Mouse (Mus musculus) CH12.LX (cell line): ENCODE measurements around the gene Fam172a. TPM values are rescaled to one million over a fixed set of nuclear protein-coding genes. Genes with fewer than 3 reads are reported as not detected.

ENCODE experiments used
- DNase-seq: peaks from one replicate; pipeline ENCODE4 v3.0.0-alpha.2; 2013; ENCODE audit errors: extremely low read depth
- H3K27ac ChIP-seq: 2 replicates; pipeline ENCODE4 v1.5.1; 2012; ENCODE audit warnings: low read depth, mild to moderate bottlenecking, control low read depth, moderate library complexity; ENCODE audit not compliant: insufficient read depth
- H3K27me3 ChIP-seq: replicated peaks from 2 replicates; pipeline ENCODE3; 2012; ENCODE audit warnings: inconsistent platforms
- H3K36me3 ChIP-seq, 2 experiments: replicated peaks in 1 of 2; 2 replicates each; pipeline versions ENCODE3 to v1.6.1; 2012; ENCODE audit warnings: inconsistent platforms in 1 of 2, low read length in 1 of 2, mild to moderate bottlenecking in 1 of 2, mixed read lengths in 1 of 2, moderate library complexity in 1 of 2; ENCODE audit not compliant: control insufficient read depth in 1 of 2, insufficient read depth in 1 of 2
- H3K4me1 ChIP-seq, 2 experiments: 2 replicates each; pipeline ENCODE4 v1.6.1; 2012; ENCODE audit warnings: inconsistent platforms in 1 of 2, moderate library complexity in 1 of 2; ENCODE audit not compliant: insufficient read depth in 2 of 2, control insufficient read depth in 1 of 2
- H3K4me2 ChIP-seq: 2 replicates; pipeline ENCODE4 v1.6.1; 2012; ENCODE audit warnings: low read depth, mild to moderate bottlenecking, control low read depth; ENCODE audit not compliant: poor library complexity, insufficient read depth, severe bottlenecking
- H3K4me3 ChIP-seq, 3 experiments: fragments of 150-350 bp in 1 of 3; sonication (generic) in 1 of 3; replicated peaks in 1 of 3; 2 replicates each; pipeline versions ENCODE3 to v1.5.1; 2011 to 2012; ENCODE audit warnings: low read depth in 2 of 3, low read length in 2 of 3, mild to moderate bottlenecking in 2 of 3, moderate library complexity in 2 of 3, control low read depth in 1 of 3, improper control_type of control experiment in 1 of 3, inconsistent platforms in 1 of 3, mixed read lengths in 1 of 3; ENCODE audit not compliant: poor library complexity in 1 of 3
- H3K79me2 ChIP-seq: replicated peaks from 2 replicates; pipeline ENCODE4 v1.6.1; 2012; ENCODE audit warnings: mild to moderate bottlenecking, moderate library complexity; ENCODE audit not compliant: control insufficient read depth, poor library complexity, insufficient read depth, severe bottlenecking; ENCODE audit errors: extremely low read depth
- H3K9ac ChIP-seq: 2 replicates; pipeline ENCODE4 v1.6.1; 2012; ENCODE audit warnings: low read depth, mild to moderate bottlenecking, control low read depth, moderate library complexity; ENCODE audit not compliant: insufficient read depth
- H3K9me3 ChIP-seq: replicated peaks from 2 replicates; pipeline ENCODE3; 2012; ENCODE audit warnings: low read length, inconsistent platforms, mixed read lengths
- CHD2 ChIP-seq: IDR thresholded peaks from 2 replicates; pipeline ENCODE4 v1.6.1; 2011; ENCODE audit warnings: low read length, improper control_type of control experiment
- ELF1 ChIP-seq: IDR thresholded peaks from 2 replicates; pipeline ENCODE4 v1.6.1; 2014; ENCODE audit warnings: low read depth, mild to moderate bottlenecking, inconsistent platforms, low read length, improper control_type of control experiment
- EP300 ChIP-seq: IDR thresholded peaks from 2 replicates; pipeline ENCODE4 v1.6.1; 2011; ENCODE audit warnings: low read length, improper control_type of control experiment
- ETS1 ChIP-seq: conservative IDR thresholded peaks from 2 replicates; pipeline ENCODE4 v1.6.1; 2012; ENCODE audit warnings: low read depth, mild to moderate bottlenecking, inconsistent platforms, low read length, improper control_type of control experiment, moderate library complexity
- MXI1 ChIP-seq: IDR thresholded peaks from 2 replicates; pipeline ENCODE4 v1.6.1; 2011; ENCODE audit warnings: mild to moderate bottlenecking, low read depth, low read length, improper control_type of control experiment
- MYC ChIP-seq: IDR thresholded peaks from 2 replicates; pipeline ENCODE4 v1.6.1; 2011; ENCODE audit warnings: low read depth, mild to moderate bottlenecking, improper control_type of control experiment, low read length
- NRF1 ChIP-seq: IDR thresholded peaks from 2 replicates; pipeline ENCODE4 v1.6.1; 2014; ENCODE audit warnings: low read depth, mild to moderate bottlenecking, inconsistent platforms, low read length, improper control_type of control experiment, moderate library complexity
- PAX5 ChIP-seq: IDR thresholded peaks from 2 replicates; pipeline ENCODE4 v1.6.1; 2012; ENCODE audit warnings: low read length, inconsistent platforms, mixed read lengths
- TCF12 ChIP-seq: IDR thresholded peaks from 2 replicates; pipeline ENCODE4 v1.6.1; 2014; ENCODE audit warnings: low read depth, mild to moderate bottlenecking, inconsistent platforms, low read length, improper control_type of control experiment
- ZC3H11A ChIP-seq: IDR thresholded peaks from 2 replicates; pipeline ENCODE4 v1.6.1; 2012; ENCODE audit warnings: low read depth, mild to moderate bottlenecking, inconsistent platforms, low read length, improper control_type of control experiment
- dilution Hi-C: fragments of 300-500 bp; cut with MboI; formaldehyde crosslinking; loops from 2 replicates; pipeline ENCODE4 v1.14.3; 2020; ENCODE audit warnings: low sequenced_read_pairs; ENCODE audit not compliant: extremely low pct_unique_long_range_greater_than_20kb, extremely low pct_ligation_motif_present
- in situ Hi-C: fragments of 300-500 bp; cut with MboI; formaldehyde crosslinking; loops from 3 replicates; pipeline ENCODE4 v1.14.3; 2019; ENCODE audit warnings: low sequenced_read_pairs, low pct_ligation_motif_present, low pct_unique_long_range_greater_than_20kb, mixed read lengths
- polyA plus RNA-seq: library from polyadenylated mRNA; unstranded; fragments of >175 nt; gene quantifications from 2 replicates; pipeline ENCODE4 v1.2.1, GENCODE M21; 2012; ENCODE audit warnings: low read depth; ENCODE audit not compliant: insufficient read length
- total RNA-seq, 2 experiments: library from RNA; depleted of rRNA; stranded (reverse); fragments of 300-350 nt in 1 of 2; fragments of >200 nt in 1 of 2; gene quantifications; 2 replicates each; pipeline ENCODE4 v1.2.3; 2012 to 2014

The Fam172a gene
- total and polyA plus RNA-seq, 3 experiments, result 12.2 to 24.7 (median 16.9) TPM

GRCm38 (mm10) chr13:78177381-78177950 is 475.6 kb downstream of the Fam172a start:
- H3K4me3 ChIP-seq, result no peak overlapping the region
- no peaks in the 10 kb centered on the region for H3K9me3 ChIP-seq
- H3K4me1 ChIP-seq, result no peaks in the 10 kb centered on the region
- DNase-seq, result no peak
- in situ Hi-C loops (loop anchor here (25.0 kb wide), 2 partner anchors 190 to 1215 kb away; no protein-coding TSS in a partner anchor), dilution Hi-C loops (no loop called here)
- no peaks in the 10 kb centered on the region for H3K79me2 ChIP-seq
- no peaks in the 10 kb centered on the region for H3K36me3 ChIP-seq
- no peak overlapping the region for H3K9ac ChIP-seq
- no peak overlapping the region for H3K27ac ChIP-seq
- no peak overlapping the region for H3K4me2 ChIP-seq
- no peaks in the 10 kb centered on the region for H3K27me3 ChIP-seq
- TF ChIP-seq CHD2, result no peak
- TF ChIP-seq NRF1, result no peak
- TF ChIP-seq ETS1, result no peak

DNA sequence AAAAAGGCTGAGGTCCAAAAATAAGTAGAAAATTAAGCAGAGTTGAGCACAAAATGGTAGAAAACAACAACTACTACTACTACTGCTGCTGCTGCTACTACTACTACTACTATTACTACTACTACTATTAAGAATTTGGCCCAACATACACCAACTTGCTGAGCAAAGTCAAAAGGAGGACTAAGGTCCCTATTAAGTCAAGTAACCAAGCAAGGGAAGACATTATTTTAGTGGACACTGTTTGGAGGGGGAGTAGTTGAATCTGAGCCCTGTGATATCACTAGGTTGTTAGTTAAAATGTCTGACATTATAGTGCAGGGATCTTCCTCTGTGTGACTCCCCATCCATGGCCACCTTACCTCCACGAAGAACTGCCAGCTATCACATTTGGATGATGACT is 476.2 kb downstream of the Fam172a start:
- no peak for DNase-seq
- Histone ChIP-seq H3K79me2 (no peaks in the 10 kb centered on the region), H3K4me1 (no peaks in the 10 kb centered on the region), H3K36me3 (no peaks in the 10 kb centered on the region), H3K27ac (no peak overlapping the region), H3K9me3 (no peaks in the 10 kb centered on the region), H3K4me3 (no peak overlapping the region), H3K27me3 (no peaks in the 10 kb centered on the region)
- dilution Hi-C loops, result no loop called here
- in situ Hi-C loops, result loop anchor here (25.0 kb wide), 2 partner anchors 191 to 1216 kb away; no protein-coding TSS in a partner anchor
- TF ChIP-seq MXI1, result no peak
- no peak for TF ChIP-seq MYC
- no peak for TF ChIP-seq ZC3H11A
- TF ChIP-seq, all 38 proteins: peak for 0
- Histone ChIP-seq H3K9ac (no peak overlapping the region), H3K4me2 (no peak overlapping the region)

DNA sequence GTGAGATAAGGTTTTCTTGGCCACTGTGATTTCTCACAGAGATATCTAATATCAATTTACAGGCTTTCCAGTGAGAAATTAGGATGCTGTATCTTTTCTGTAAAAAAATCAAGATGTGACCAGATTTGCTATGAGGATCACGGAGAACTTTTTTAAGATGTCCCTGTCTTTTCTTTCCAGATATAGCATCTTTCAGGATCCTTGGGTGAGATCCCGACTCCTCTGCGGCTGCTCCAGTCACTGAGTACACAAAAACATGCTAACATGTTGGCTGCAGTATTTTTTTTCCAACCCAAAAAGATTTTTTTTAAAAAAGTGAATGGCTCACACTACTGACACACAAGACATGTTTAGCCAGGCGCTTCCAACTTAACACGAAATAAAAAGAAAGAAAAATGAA is 476.9 kb downstream of the Fam172a start:
- in situ Hi-C loops, result loop anchor here (25.0 kb wide), 2 partner anchors 191 to 1216 kb away; no protein-coding TSS in a partner anchor
- no peak for DNase-seq
- H3K9ac ChIP-seq, result no peak overlapping the region
- no peaks in the 10 kb centered on the region for H3K4me1 ChIP-seq
- no peak overlapping the region for H3K4me3 ChIP-seq
- H3K4me2 ChIP-seq, result no peak overlapping the region
- H3K36me3 ChIP-seq, result no peaks in the 10 kb centered on the region
- TF ChIP-seq TCF12 (no peak), ELF1 (no peak), EP300 (no peak), PAX5 (no peak)
- TF ChIP-seq, all 38 proteins: peak for 0
- dilution Hi-C loops, result no loop called here
- Histone ChIP-seq H3K79me2 (no peaks in the 10 kb centered on the region), H3K27ac (no peak overlapping the region), H3K27me3 (no peaks in the 10 kb centered on the region), H3K9me3 (no peaks in the 10 kb centered on the region)
